In genomic region chr6:119021226-119021625, GRCm38 (mm10) we compare ENCODE assay signal across 10 mouse cellular contexts.
"Had no signal": no experiment of that assay in that cellular context is flagged by ENCODE, and none has a peak within 500 bp of the region (broad histone marks: within the 10 kb centered on the region; RNA-seq: fewer than 3 reads in every experiment).

No protein-coding gene starts in this region.

- H3K27me3 ChIP-seq: limb, embryonic 12.5 days; liver, embryonic 13.5 days; lung, embryonic 15.5 days; midbrain, embryonic 12.5 days had no signal

- H3K9me3 ChIP-seq: limb, embryonic 12.5 days; liver, embryonic 13.5 days; lung, embryonic 15.5 days; midbrain, embryonic 12.5 days had no signal

- H3K4me3 ChIP-seq: limb, embryonic 12.5 days; liver, embryonic 13.5 days; lung, embryonic 15.5 days; midbrain, embryonic 12.5 days had no signal

- H3K36me3 ChIP-seq: liver, embryonic 13.5 days; lung, embryonic 15.5 days; midbrain, embryonic 12.5 days had no signal

- H3K4me2 ChIP-seq: limb, embryonic 12.5 days; liver, embryonic 13.5 days; lung, embryonic 15.5 days; midbrain, embryonic 12.5 days had no signal

- H3K9ac ChIP-seq: limb, embryonic 12.5 days; liver, embryonic 13.5 days; liver, postnatal 0 days; lung, embryonic 15.5 days; midbrain, embryonic 12.5 days had no signal

- H3K27ac ChIP-seq: liver, embryonic 13.5 days; lung, embryonic 15.5 days; midbrain, embryonic 12.5 days had no signal

- DNase-seq: kidney, postnatal 25 days; liver; liver, embryonic 13.5 days; liver, postnatal 0 days; right cerebral cortex, postnatal 14 days; thymus, postnatal 36 days had no signal

- ATAC-seq: liver, postnatal 0 days; midbrain, embryonic 16.5 days had no signal
